Mouse (Mus musculus) thymus, adult 2 months (tissue): Measurements from ENCODE around the gene Lmna. TPM values are rescaled to one million over a fixed set of nuclear protein-coding genes. Genes with fewer than 3 reads are reported as not detected.

ENCODE experiments used
- DNase-seq: peaks from one replicate; pipeline ENCODE4 v3.0.0; 2021
- H3K27ac ChIP-seq: fragments of 200-500 bp; 2 replicates; pipeline ENCODE4 v1.5.1; 2012; ENCODE audit warnings: low read length, control low read depth; ENCODE audit not compliant: control insufficient read depth, insufficient read depth
- H3K27me3 ChIP-seq: fragments of 200-500 bp; 2 replicates; pipeline ENCODE4 v1.6.1; 2012; ENCODE audit warnings: mild to moderate bottlenecking, low read length, moderate library complexity, mixed read lengths; ENCODE audit not compliant: control insufficient read depth, insufficient read depth
- H3K36me3 ChIP-seq: fragments of 200-500 bp; 2 replicates; pipeline ENCODE4 v1.6.1; 2012; ENCODE audit warnings: mild to moderate bottlenecking, low read length, moderate library complexity; ENCODE audit not compliant: control insufficient read depth, insufficient read depth
- H3K4me1 ChIP-seq: fragments of 200-500 bp; replicated peaks from 2 replicates; pipeline ENCODE4 v1.6.1; 2012; ENCODE audit warnings: low read length; ENCODE audit not compliant: control insufficient read depth, insufficient read depth
- H3K4me3 ChIP-seq: fragments of 200-500 bp; 2 replicates; pipeline ENCODE4 v1.5.1; 2012; ENCODE audit warnings: mild to moderate bottlenecking, low read length, control low read depth, moderate library complexity; ENCODE audit not compliant: control insufficient read depth, insufficient read depth
- CTCF ChIP-seq: fragments of 200-500 bp; IDR thresholded peaks from 2 replicates; pipeline ENCODE4 v1.5.1; 2012; ENCODE audit warnings: mild to moderate bottlenecking, control low read depth, low read length, moderate library complexity, borderline replicate concordance; ENCODE audit not compliant: control insufficient read depth, poor library complexity, insufficient read depth; ENCODE audit errors: extremely low read depth
- POLR2A ChIP-seq: fragments of 200-500 bp; IDR thresholded peaks from 2 replicates; pipeline ENCODE4 v1.6.1; 2012; ENCODE audit warnings: mild to moderate bottlenecking, low read length, control low read depth, moderate library complexity; ENCODE audit not compliant: control insufficient read depth, poor library complexity, insufficient read depth; ENCODE audit errors: extremely low read depth
- WGBS: fragments of 180-500 bp; shearing (Covaris S2); methylation state at CpG from one replicate; pipeline ENCODE4 v1.1.7; 2018; 5-methylcytosine and 5-hydroxymethylcytosine counted together
- polyA plus RNA-seq: library from polyadenylated mRNA; depleted of rRNA; stranded (reverse); fragments of >200 nt; gene quantifications from 2 replicates; pipeline ENCODE4 v1.2.3, GENCODE M21; 2012

Lmna gene
- polyA plus RNA-seq, 1 experiment: 61.1 TPM

GRCm38 (mm10) chr3:88442888-88443287 is 66.9 kb downstream of the Lmna start:
- H3K27ac ChIP-seq: no peak overlapping the region
- no peaks in the 10 kb centered on the region for H3K27me3 ChIP-seq
- peaks cover 20% of the 10 kb centered on the region for H3K4me1 ChIP-seq
- no peaks in the 10 kb centered on the region for H3K36me3 ChIP-seq
- TF ChIP-seq POLR2A (no peak), CTCF (no peak)
- DNase-seq: no peak
- 87% methylated on average over 7 of the region's 7 CpGs for WGBS
- H3K4me3 ChIP-seq: no peak overlapping the region

GRCm38 (mm10) chr3:88442488-88442887 is 67.3 kb downstream of the Lmna start:
- Histone ChIP-seq H3K27me3 (no peaks in the 10 kb centered on the region), H3K4me3 (no peak overlapping the region), H3K4me1 (peaks cover 20% of the 10 kb centered on the region), H3K36me3 (no peaks in the 10 kb centered on the region), H3K27ac (no peak overlapping the region)
- WGBS: 97% methylated on average over 12 of the region's 12 CpGs
- no peak for DNase-seq
- no peak for TF ChIP-seq POLR2A

- TF ChIP-seq CTCF: peak; percentile 57; the same call in 1 of the 2 replicates
- TF ChIP-seq POLR2A: no peak
- Histone ChIP-seq H3K4me3 (no peak overlapping the region), H3K27me3 (no peaks in the 10 kb centered on the region), H3K4me1 (peaks cover 11% of the 10 kb centered on the region), H3K36me3 (no peaks in the 10 kb centered on the region), H3K27ac (no peak overlapping the region)
- DNase-seq: peak; percentile 60
- WGBS: 42% methylated on average over 27 of the region's 27 CpGs
Measured at GRCm38 (mm10) chr3:88440500-88441381, 69.0 kb downstream of the Lmna start.

GRCm38 (mm10) chr3:88439582-88439981 is 70.2 kb downstream of the Lmna start:
- 86% methylated on average over 4 of the region's 4 CpGs for WGBS
- no peak for DNase-seq
- TF ChIP-seq CTCF: no peak
- no peak for TF ChIP-seq POLR2A
- H3K27ac ChIP-seq: no peak overlapping the region
- H3K27me3 ChIP-seq: no peaks in the 10 kb centered on the region
- H3K4me1 ChIP-seq: peaks cover 6% of the 10 kb centered on the region
- no peak overlapping the region for H3K4me3 ChIP-seq
- H3K36me3 ChIP-seq: no peaks in the 10 kb centered on the region

- no peak overlapping the region for H3K27ac ChIP-seq
- TF ChIP-seq POLR2A: no peak
- H3K4me3 ChIP-seq: no peak overlapping the region
- 95% methylated on average over 10 of the region's 10 CpGs for WGBS
- H3K4me1 ChIP-seq: peaks cover 6% of the 10 kb centered on the region
- no peak for DNase-seq
- no peaks in the 10 kb centered on the region for H3K36me3 ChIP-seq
- H3K27me3 ChIP-seq: no peaks in the 10 kb centered on the region
Measured at GRCm38 (mm10) chr3:88437454-88437853, 72.3 kb downstream of the Lmna start.

GRCm38 (mm10) chr3:88436395-88437201 is 73.2 kb downstream of the Lmna start:
- WGBS: 77% methylated on average over 29 of the region's 29 CpGs
- TF ChIP-seq POLR2A (no peak), CTCF (0 out of 2 replicates have a peak, but pooled peaks have one; percentile 8)
- Histone ChIP-seq H3K36me3 (no peaks in the 10 kb centered on the region), H3K4me1 (peaks cover 6% of the 10 kb centered on the region), H3K4me3 (no peak overlapping the region), H3K27ac (no peak overlapping the region), H3K27me3 (no peaks in the 10 kb centered on the region)
- no peak for DNase-seq
